Mouse (Mus musculus): ENCODE data around the gene Mfng. TPM values are rescaled to one million over a fixed set of nuclear protein-coding genes. Genes with fewer than 3 reads are reported as not detected.

The Mfng gene
- polyA plus RNA-seq, 1 experiment from 2014 or later = 17.2 TPM

GRCm38 (mm10) chr15:78755226-78755625 lies 18.0 kb downstream of the Mfng start:
- no peak for ATAC-seq
- Histone ChIP-seq H3K36me3 (ENCODE audit: control insufficient read depth, insufficient read depth, low read length) (no peaks in the 10 kb centered on the region), H3K27ac (ENCODE audit: low read length) (no peak overlapping the region), H3K4me2 (ENCODE audit: low read depth, low read length) (no peak overlapping the region), H3K27me3 (replicated peaks; ENCODE audit: control insufficient read depth, insufficient read depth, low read length) (no peaks in the 10 kb centered on the region), H3K4me1 (ENCODE audit: control insufficient read depth, insufficient read depth, low read length) (no peaks in the 10 kb centered on the region), H3K9ac (ENCODE audit: low read depth, low read length) (no peak overlapping the region), H3K9me3 (ENCODE audit: control insufficient read depth, low read length) (no peaks in the 10 kb centered on the region), H3K4me3 (ENCODE audit: low read length) (no peak overlapping the region)
- 51% methylated on average over 3 of the region's 3 CpGs for WGBS

- Histone ChIP-seq H3K9ac (ENCODE audit: low read depth, low read length) (no peak overlapping the region), H3K36me3 (ENCODE audit: control insufficient read depth, insufficient read depth, low read length) (no peaks in the 10 kb centered on the region), H3K4me3 (ENCODE audit: low read length) (no peak overlapping the region), H3K27ac (ENCODE audit: low read length) (no peak overlapping the region), H3K27me3 (replicated peaks; ENCODE audit: control insufficient read depth, insufficient read depth, low read length) (no peaks in the 10 kb centered on the region), H3K4me1 (ENCODE audit: control insufficient read depth, insufficient read depth, low read length) (no peaks in the 10 kb centered on the region), H3K4me2 (ENCODE audit: low read depth, low read length) (no peak overlapping the region), H3K9me3 (ENCODE audit: control insufficient read depth, low read length) (no peaks in the 10 kb centered on the region)
- 68% methylated on average over 5 of the region's 5 CpGs for WGBS
- no peak for ATAC-seq
Measured at GRCm38 (mm10) chr15:78754144-78754543, 19.1 kb downstream of the Mfng start.

GRCm38 (mm10) chr15:78752991-78753390 lies 20.3 kb downstream of the Mfng start:
- Histone ChIP-seq H3K36me3 (ENCODE audit: control insufficient read depth, insufficient read depth, low read length) (no peaks in the 10 kb centered on the region), H3K4me1 (ENCODE audit: control insufficient read depth, insufficient read depth, low read length) (no peaks in the 10 kb centered on the region), H3K4me3 (ENCODE audit: low read length) (no peak overlapping the region), H3K4me2 (ENCODE audit: low read depth, low read length) (no peak overlapping the region), H3K9ac (ENCODE audit: low read depth, low read length) (no peak overlapping the region), H3K27me3 (replicated peaks; ENCODE audit: control insufficient read depth, insufficient read depth, low read length) (no peaks in the 10 kb centered on the region), H3K27ac (ENCODE audit: low read length) (no peak overlapping the region), H3K9me3 (ENCODE audit: control insufficient read depth, low read length) (no peaks in the 10 kb centered on the region)
- no peak for ATAC-seq

DNA sequence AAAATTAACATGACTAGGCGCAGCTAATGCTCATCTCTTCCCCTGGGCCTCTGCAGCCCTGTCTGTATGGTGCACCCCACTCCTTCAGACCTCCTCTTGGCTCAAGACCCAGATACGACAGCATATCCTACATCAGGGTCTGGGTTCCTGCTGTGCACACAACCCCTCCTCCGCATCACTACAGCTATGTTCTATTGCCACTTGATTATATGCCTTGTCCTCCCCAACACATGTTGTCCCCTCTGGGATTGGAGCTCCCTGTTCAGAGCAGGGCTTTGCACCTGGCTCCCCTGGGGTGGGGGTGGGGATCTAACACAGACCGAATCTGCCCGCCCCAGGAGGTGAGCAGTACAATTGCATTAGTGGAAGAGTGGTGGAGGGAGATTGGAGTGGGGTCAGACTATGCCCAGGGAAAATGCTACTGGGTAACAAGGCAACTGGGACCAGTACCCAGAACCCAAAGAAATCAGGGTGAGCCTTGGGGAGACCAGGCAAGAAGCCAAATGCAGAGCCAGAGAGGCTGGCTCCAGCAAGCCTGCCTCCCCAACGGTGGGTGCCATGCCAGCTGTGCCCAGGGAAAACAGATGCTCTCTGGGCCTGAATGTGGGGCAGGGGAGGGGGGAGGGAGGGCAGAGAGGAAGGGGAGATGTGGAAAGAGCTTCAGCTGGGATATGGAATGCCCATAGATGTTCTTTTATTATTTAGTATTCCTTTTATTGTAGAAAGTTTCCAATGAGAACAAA lies 22.5 kb downstream of the Mfng start:
- 57% methylated on average over 6 of the region's 6 CpGs for WGBS
- ATAC-seq = no peak

GRCm38 (mm10) chr15:78749855-78750254 lies 23.4 kb downstream of the Mfng start:
- no peaks in the 10 kb centered on the region for H3K36me3 ChIP-seq (ENCODE audit: control insufficient read depth, insufficient read depth, low read length)
- WGBS = 41% methylated on average over 5 of the region's 5 CpGs
- H3K4me3 ChIP-seq (ENCODE audit: low read length) = no peak overlapping the region
- no peak overlapping the region for H3K27ac ChIP-seq (ENCODE audit: low read length)
- H3K27me3 ChIP-seq (replicated peaks; ENCODE audit: control insufficient read depth, insufficient read depth, low read length) = no peaks in the 10 kb centered on the region
- 0 out of 2 replicates have a peak, but pooled peaks have one; percentile 40 for ATAC-seq
- H3K4me1 ChIP-seq (ENCODE audit: control insufficient read depth, insufficient read depth, low read length) = no peaks in the 10 kb centered on the region
- H3K9ac ChIP-seq (ENCODE audit: low read depth, low read length) = no peak overlapping the region
- no peak overlapping the region for H3K4me2 ChIP-seq (ENCODE audit: low read depth, low read length)
- H3K9me3 ChIP-seq (ENCODE audit: control insufficient read depth, low read length) = no peaks in the 10 kb centered on the region

More for the DNA sequence above, 22.5 kb downstream of the Mfng start:
- H3K36me3 ChIP-seq (ENCODE audit: control insufficient read depth, insufficient read depth, low read length) = no peaks in the 10 kb centered on the region
- H3K27me3 ChIP-seq (replicated peaks; ENCODE audit: control insufficient read depth, insufficient read depth, low read length) = no peaks in the 10 kb centered on the region
- H3K27ac ChIP-seq (ENCODE audit: low read length) = no peak overlapping the region
- no peaks in the 10 kb centered on the region for H3K9me3 ChIP-seq (ENCODE audit: control insufficient read depth, low read length)
- H3K4me1 ChIP-seq (ENCODE audit: control insufficient read depth, insufficient read depth, low read length) = no peaks in the 10 kb centered on the region
- H3K9ac ChIP-seq (ENCODE audit: low read depth, low read length) = no peak overlapping the region
- H3K4me3 ChIP-seq (ENCODE audit: low read length) = no peak overlapping the region
- no peak overlapping the region for H3K4me2 ChIP-seq (ENCODE audit: low read depth, low read length)

- no peak overlapping the region for H3K9ac ChIP-seq (ENCODE audit: low read depth, low read length)
- ATAC-seq = no peak
- H3K4me1 ChIP-seq (ENCODE audit: control insufficient read depth, insufficient read depth, low read length) = no peaks in the 10 kb centered on the region
- no peak overlapping the region for H3K4me3 ChIP-seq (ENCODE audit: low read length)
- WGBS = 5% methylated on average over 5 of the region's 5 CpGs
- no peaks in the 10 kb centered on the region for H3K36me3 ChIP-seq (ENCODE audit: control insufficient read depth, insufficient read depth, low read length)
- H3K9me3 ChIP-seq (ENCODE audit: control insufficient read depth, low read length) = no peaks in the 10 kb centered on the region
- H3K27ac ChIP-seq (ENCODE audit: low read length) = no peak overlapping the region
- no peaks in the 10 kb centered on the region for H3K27me3 ChIP-seq (replicated peaks; ENCODE audit: control insufficient read depth, insufficient read depth, low read length)
- no peak overlapping the region for H3K4me2 ChIP-seq (ENCODE audit: low read depth, low read length)
Measured at GRCm38 (mm10) chr15:78744206-78744605, 29.1 kb downstream of the Mfng start.

GRCm38 (mm10) chr15:78742831-78743230 lies 30.4 kb downstream of the Mfng start:
- no peaks in the 10 kb centered on the region for H3K9me3 ChIP-seq (ENCODE audit: control insufficient read depth, low read length)
- H3K9ac ChIP-seq (ENCODE audit: low read depth, low read length) = no peak overlapping the region
- no peak for ATAC-seq
- H3K27me3 ChIP-seq (replicated peaks; ENCODE audit: control insufficient read depth, insufficient read depth, low read length) = no peaks in the 10 kb centered on the region
- H3K27ac ChIP-seq (ENCODE audit: low read length) = no peak overlapping the region
- no peak overlapping the region for H3K4me3 ChIP-seq (ENCODE audit: low read length)
- 84% methylated on average over 6 of the region's 10 CpGs for WGBS
- H3K4me2 ChIP-seq (ENCODE audit: low read depth, low read length) = no peak overlapping the region
- no peaks in the 10 kb centered on the region for H3K4me1 ChIP-seq (ENCODE audit: control insufficient read depth, insufficient read depth, low read length)
- no peaks in the 10 kb centered on the region for H3K36me3 ChIP-seq (ENCODE audit: control insufficient read depth, insufficient read depth, low read length)

DNA sequence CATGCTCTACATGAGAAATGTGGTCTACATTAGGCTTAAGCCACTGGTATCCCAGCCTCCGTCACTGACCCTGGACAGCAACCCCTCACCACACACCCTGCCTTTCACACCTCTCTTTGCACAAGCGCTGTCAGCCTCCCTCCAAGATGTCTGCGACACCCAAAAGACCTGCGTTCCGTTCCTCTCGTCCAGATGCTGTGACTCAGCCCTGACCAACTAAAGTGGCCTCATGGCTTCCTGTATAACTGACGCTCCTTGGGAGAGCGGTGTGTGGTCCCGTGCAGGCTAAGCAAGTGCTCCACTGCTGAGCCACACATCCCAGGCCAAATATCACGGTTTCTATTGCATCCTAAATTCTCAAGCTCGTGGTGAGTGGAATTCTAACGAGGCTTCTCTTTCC lies 32.6 kb downstream of the Mfng start:
- Histone ChIP-seq H3K27me3 (replicated peaks; ENCODE audit: control insufficient read depth, insufficient read depth, low read length) (no peaks in the 10 kb centered on the region; the same call in 1 of the 2 replicates), H3K4me3 (ENCODE audit: low read length) (no peak overlapping the region), H3K9ac (ENCODE audit: low read depth, low read length) (no peak overlapping the region), H3K4me2 (ENCODE audit: low read depth, low read length) (no peak overlapping the region), H3K9me3 (ENCODE audit: control insufficient read depth, low read length) (no peaks in the 10 kb centered on the region), H3K27ac (ENCODE audit: low read length) (no peak overlapping the region), H3K4me1 (ENCODE audit: control insufficient read depth, insufficient read depth, low read length) (no peaks in the 10 kb centered on the region), H3K36me3 (ENCODE audit: control insufficient read depth, insufficient read depth, low read length) (no peaks in the 10 kb centered on the region)
- whole genome bisulfite sequencing = 62% methylated on average over 12 of the region's 12 CpGs
- no peak for ATAC-seq

- no peak overlapping the region for H3K9ac ChIP-seq (ENCODE audit: low read depth, low read length)
- WGBS = 51% methylated on average over 6 of the region's 6 CpGs
- H3K4me2 ChIP-seq (ENCODE audit: low read depth, low read length) = no peak overlapping the region
- no peaks in the 10 kb centered on the region; the same call in 1 of the 2 replicates for H3K4me1 ChIP-seq (ENCODE audit: control insufficient read depth, insufficient read depth, low read length)
- no peaks in the 10 kb centered on the region for H3K9me3 ChIP-seq (ENCODE audit: control insufficient read depth, low read length)
- no peaks in the 10 kb centered on the region; the same call in 1 of the 2 replicates for H3K27me3 ChIP-seq (replicated peaks; ENCODE audit: control insufficient read depth, insufficient read depth, low read length)
- no peak overlapping the region for H3K4me3 ChIP-seq (ENCODE audit: low read length)
- ATAC-seq = no peak
- H3K36me3 ChIP-seq (ENCODE audit: control insufficient read depth, insufficient read depth, low read length) = no peaks in the 10 kb centered on the region
- peak overlapping the region; percentile 47; the same call in 1 of the 2 replicates for H3K27ac ChIP-seq (ENCODE audit: low read length)
Measured at GRCm38 (mm10) chr15:78737146-78737545, 36.1 kb downstream of the Mfng start.

Data from intestine, embryonic 16.5 days (tissue).